In genomic region chr5:14195172-14195819, GRCm38 (mm10) we compare ENCODE assay signal across 10 mouse cellular contexts.
A peak's percentile ranks its signal among the peaks of the same experiment; 100 is the strongest.
DNase-seq lines count a peak whose midpoint lies in the region; ATAC-seq and TF ChIP-seq lines count a peak whose summit lies in the region.
"Had no signal": no experiment of that assay in that cellular context is flagged by ENCODE, and none has a peak within 500 bp of the region (broad histone marks: within the 10 kb centered on the region; RNA-seq: fewer than 3 reads in every experiment).

No protein-coding gene starts in this region.

- WGBS in intestine, embryonic 16.5 days = 49% methylated on average over 6 of the region's 6 CpGs
- 24% methylated on average over 6 of the region's 6 CpGs for WGBS in neural tube, embryonic 13.5 days

- H3K4me1 ChIP-seq in intestine, embryonic 16.5 days (ENCODE audit: control insufficient read depth, insufficient read depth, low read length) = no peaks in the 10 kb centered on the region
- H3K4me1 ChIP-seq in neural tube, embryonic 13.5 days (replicated peaks) = peaks cover 8% of the 10 kb centered on the region; the same call in 1 of the 2 replicates
- H3K4me1 ChIP-seq: liver, embryonic 13.5 days had no signal

- no peaks in the 10 kb centered on the region for H3K27me3 ChIP-seq in intestine, embryonic 16.5 days (replicated peaks; ENCODE audit: control insufficient read depth, insufficient read depth, low read length)
- no peaks in the 10 kb centered on the region for H3K27me3 ChIP-seq in neural tube, embryonic 13.5 days
- H3K27me3 ChIP-seq: liver, embryonic 13.5 days had no signal

- no peak overlapping the region for H3K9ac ChIP-seq in intestine, embryonic 16.5 days (ENCODE audit: low read depth, low read length)
- H3K9ac ChIP-seq in neural tube, embryonic 13.5 days = peak overlapping the region; percentile 22; the same call in 1 of the 2 replicates
- H3K9ac ChIP-seq: liver, embryonic 13.5 days had no signal

- peak; percentile 25; the same call in 1 of the 2 replicates for TF ChIP-seq CTCF in brain, embryonic 14.5 days (IDR thresholded peaks at IDR 0.05; ENCODE audit: borderline replicate concordance, extremely low read depth, insufficient read depth, insufficient read length)

- DNase-seq in embryo, embryonic 11 days = peak; percentile 13
- DNase-seq in embryo, embryonic 10 days (ENCODE audit: low spot score) = no peak
- peak; percentile 89 for DNase-seq in brain, embryonic 14.5 days (ENCODE audit: low read depth)
- DNase-seq in ovary, postnatal 10 days (ENCODE audit: low spot score) = no peak
- DNase-seq in lung, postnatal 25 days (ENCODE audit: low spot score) = no peak
- DNase-seq in ovary, adult 18-20 months (ENCODE audit: low spot score) = no peak
- DNase-seq: liver, embryonic 13.5 days had no signal

- H3K4me3 ChIP-seq in intestine, embryonic 16.5 days (ENCODE audit: low read length) = no peak overlapping the region
- no peak overlapping the region for H3K4me3 ChIP-seq in neural tube, embryonic 13.5 days
- H3K4me3 ChIP-seq: liver, embryonic 13.5 days had no signal

- no peaks in the 10 kb centered on the region for H3K36me3 ChIP-seq in intestine, embryonic 16.5 days (ENCODE audit: control insufficient read depth, insufficient read depth, low read length)
- H3K36me3 ChIP-seq in neural tube, embryonic 13.5 days = no peaks in the 10 kb centered on the region
- H3K36me3 ChIP-seq: liver, embryonic 13.5 days had no signal

- no peaks in the 10 kb centered on the region for H3K9me3 ChIP-seq in intestine, embryonic 16.5 days (ENCODE audit: control insufficient read depth, low read length)
- H3K9me3 ChIP-seq in neural tube, embryonic 13.5 days = no peaks in the 10 kb centered on the region
- H3K9me3 ChIP-seq: liver, embryonic 13.5 days had no signal

- peak; percentile 55 for ATAC-seq in intestine, embryonic 16.5 days
- ATAC-seq in neural tube, embryonic 13.5 days (ENCODE audit: low read depth) = peak; percentile 92
- ATAC-seq: inflammation-experienced regulatory T-cells, adult 6 months had no signal

- H3K27ac ChIP-seq in intestine, embryonic 16.5 days (ENCODE audit: low read length) = no peak overlapping the region
- peak overlapping the region; percentile 4; the same call in 1 of the 2 replicates for H3K27ac ChIP-seq in neural tube, embryonic 13.5 days (replicated peaks)
- H3K27ac ChIP-seq: liver, embryonic 13.5 days had no signal

- TF ChIP-seq POLR2A in brain, embryonic 14.5 days (IDR thresholded peaks at IDR 0.05; ENCODE audit: borderline replicate concordance, extremely low read depth, insufficient read depth, insufficient read length, poor library complexity, severe bottlenecking) = no peak

- no peak overlapping the region for H3K4me2 ChIP-seq in intestine, embryonic 16.5 days (ENCODE audit: low read depth, low read length)
- peak overlapping the region; percentile 13 for H3K4me2 ChIP-seq in neural tube, embryonic 13.5 days
- H3K4me2 ChIP-seq: liver, embryonic 13.5 days had no signal

Comparison
In these comparisons a context has a peak if more than half of its experiments do, and no peak if none do; other contexts are left out.
1. DNase-seq: peak in embryo, embryonic 11 days (single experiment) and brain, embryonic 14.5 days (single experiment); none in embryo, embryonic 10 days (single experiment), ovary, postnatal 10 days (single experiment), lung, postnatal 25 days (single experiment) and ovary, adult 18-20 months (single experiment).